Mouse (Mus musculus) neural tube, embryonic 15.5 days (tissue): ENCODE results near the gene Slc35f1. TPM values are rescaled to one million over a fixed set of nuclear protein-coding genes. Genes with fewer than 3 reads are reported as not detected.

Experiments used
- ATAC-seq: fragments of 200-750 bp; cut with Nextera tagmentation; 2 replicates; pipeline ENCODE4 v1.8.0; 2017; ENCODE audit warnings: mild to moderate bottlenecking, moderate TSS enrichment, moderate library complexity; ENCODE audit not compliant: low FRiP score
- H3K27ac ChIP-seq: fragments of 300-500 bp; sonication (generic); replicated peaks from 2 replicates; pipeline ENCODE4 v1.5.1; 2015; ENCODE audit warnings: mild to moderate bottlenecking, inconsistent platforms
- H3K27me3 ChIP-seq: fragments of 300-500 bp; sonication (generic); replicated peaks from 2 replicates; pipeline ENCODE4 v1.6.1; 2015; ENCODE audit warnings: inconsistent platforms
- H3K36me3 ChIP-seq: fragments of 300-500 bp; sonication (generic); 2 replicates; pipeline ENCODE4 v1.6.1; 2015; ENCODE audit warnings: inconsistent platforms
- H3K4me1 ChIP-seq: fragments of 300-500 bp; sonication (generic); 2 replicates; pipeline ENCODE4 v1.6.1; 2015; ENCODE audit warnings: inconsistent platforms
- H3K4me2 ChIP-seq: fragments of 300-500 bp; sonication (generic); 2 replicates; pipeline ENCODE4 v1.6.1; 2015; ENCODE audit warnings: inconsistent platforms, mild to moderate bottlenecking, moderate library complexity
- H3K4me3 ChIP-seq: fragments of 300-500 bp; sonication (generic); replicated peaks from 2 replicates; pipeline ENCODE4 v1.5.1; 2015; ENCODE audit warnings: mild to moderate bottlenecking, inconsistent platforms
- H3K9ac ChIP-seq: fragments of 300-500 bp; sonication (generic); replicated peaks from 2 replicates; pipeline ENCODE4 v1.6.1; 2015; ENCODE audit warnings: mild to moderate bottlenecking, inconsistent platforms
- H3K9me3 ChIP-seq: fragments of 300-500 bp; sonication (generic); replicated peaks from 2 replicates; pipeline ENCODE4 v1.6.1; 2016; ENCODE audit warnings: inconsistent platforms
- WGBS: fragments of 180-500 bp; shearing (Covaris S2); methylation state at CpG from one replicate; pipeline ENCODE4 v1.1.7; 2015; ENCODE audit warnings: mixed read lengths; 5-methylcytosine and 5-hydroxymethylcytosine counted together
- polyA plus RNA-seq: library from polyadenylated mRNA; unstranded; fragments of >200 nt; fragmentation: Nextera tagmentation; extraction: Ambion mirVana; gene quantifications from 2 replicates; pipeline ENCODE4 v1.2.1, GENCODE M21; 2015

The Slc35f1 gene
- polyA plus RNA-seq, 1 experiment from 2014 or later: 36.0 TPM

DNA sequence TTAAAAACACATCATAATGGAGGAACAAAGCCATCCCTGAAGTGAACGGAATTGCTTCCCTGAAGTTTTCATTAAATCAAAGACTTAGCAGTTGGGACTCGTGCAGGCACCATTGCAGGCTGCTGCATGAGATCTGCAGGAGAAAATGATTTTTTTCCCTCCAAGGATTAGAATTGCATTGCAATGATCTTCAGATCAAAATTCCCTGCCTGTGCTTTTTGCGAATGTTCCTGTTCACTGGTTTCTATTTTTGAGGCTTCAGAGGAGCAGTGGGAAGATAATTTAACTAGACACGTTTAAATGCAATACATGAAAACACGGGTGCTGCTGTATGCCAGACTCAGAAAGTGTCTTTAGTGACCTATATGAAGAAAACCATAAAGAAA, 250.5 kb downstream of the Slc35f1 start:
- 39% methylated on average over 5 of the region's 5 CpGs for WGBS
- no peak overlapping the region for H3K9ac ChIP-seq
- peak; percentile 83 for ATAC-seq

DNA sequence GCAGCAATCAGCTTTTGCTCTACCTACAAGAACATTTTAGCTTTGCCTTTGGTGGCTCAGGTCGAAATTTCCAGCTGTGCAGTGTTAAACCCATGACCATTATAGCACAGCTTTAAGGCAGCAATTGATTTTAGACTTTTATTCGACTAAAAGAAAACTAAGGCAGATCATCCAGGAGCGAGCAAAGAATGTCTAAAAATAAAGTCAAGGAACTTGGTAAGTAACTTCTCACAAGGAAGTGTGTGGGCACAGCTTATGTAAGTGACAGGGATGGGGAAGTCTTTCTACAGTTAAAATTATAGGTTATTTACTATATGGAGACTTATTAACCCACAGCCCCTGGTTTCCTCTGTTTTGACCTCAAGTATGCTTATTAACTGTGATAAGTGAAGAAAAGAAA, 262.2 kb downstream of the Slc35f1 start:
- Histone ChIP-seq H3K9me3 (no peaks in the 10 kb centered on the region), H3K9ac (no peak overlapping the region), H3K36me3 (no peaks in the 10 kb centered on the region), H3K27me3 (no peaks in the 10 kb centered on the region), H3K4me2 (no peak overlapping the region), H3K4me1 (no peaks in the 10 kb centered on the region), H3K27ac (no peak overlapping the region), H3K4me3 (no peak overlapping the region)
- ATAC-seq: no peak
- 79% methylated on average over 3 of the region's 3 CpGs for WGBS

More for the DNA sequence above, 250.5 kb downstream of the Slc35f1 start:
- H3K9me3 ChIP-seq: no peaks in the 10 kb centered on the region
- H3K36me3 ChIP-seq: no peaks in the 10 kb centered on the region
- peak overlapping the region; percentile 63 for H3K27ac ChIP-seq
- 0 out of 2 replicates have a peak overlapping the region, but pooled peaks have one; percentile 13 for H3K4me2 ChIP-seq
- H3K4me1 ChIP-seq: peaks cover 10% of the 10 kb centered on the region; the same call in 1 of the 2 replicates
- H3K4me3 ChIP-seq: no peak overlapping the region
- no peaks in the 10 kb centered on the region for H3K27me3 ChIP-seq

DNA sequence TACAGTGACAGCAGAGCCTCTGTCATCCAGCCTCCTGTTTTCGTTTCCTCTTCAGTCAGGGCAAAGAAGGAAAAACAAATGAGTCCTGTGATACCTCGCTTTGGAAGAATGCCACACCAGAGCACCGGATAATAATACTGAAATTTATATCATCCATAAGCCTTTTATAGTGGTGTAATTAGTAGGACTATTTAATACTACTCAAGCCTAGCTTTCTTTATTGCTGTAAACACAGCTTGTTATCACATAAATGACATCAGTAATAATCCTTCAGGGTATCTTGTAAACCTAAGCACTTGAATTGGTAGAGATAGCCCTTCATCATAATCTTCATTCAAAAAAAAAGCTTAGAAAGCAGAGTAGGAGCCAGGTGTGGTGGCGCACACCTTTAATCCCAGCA, 266.4 kb downstream of the Slc35f1 start:
- ATAC-seq: peak; percentile 47; the same call in 1 of the 2 replicates

DNA sequence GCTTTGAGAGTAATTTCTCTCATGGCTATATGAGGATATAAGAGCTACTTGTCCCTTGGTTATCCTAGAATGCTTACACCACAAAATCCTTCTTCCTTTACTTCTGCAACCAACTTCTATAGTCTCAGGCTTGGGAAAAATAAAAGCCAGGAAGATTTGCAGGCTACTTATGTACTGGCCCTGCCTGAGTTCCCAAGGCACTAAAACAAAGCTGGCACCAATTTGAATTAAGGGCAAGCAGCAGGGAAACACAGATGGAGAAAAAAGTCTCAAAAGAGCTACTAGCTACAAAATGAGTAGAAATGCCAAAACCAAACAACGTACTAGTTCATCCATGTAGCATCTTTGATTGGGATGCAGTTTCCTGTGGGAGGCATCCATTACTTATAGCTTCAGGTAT, 288.9 kb downstream of the Slc35f1 start:
- no peak overlapping the region for H3K4me3 ChIP-seq
- H3K27me3 ChIP-seq: no peaks in the 10 kb centered on the region
- no peaks in the 10 kb centered on the region for H3K4me1 ChIP-seq
- no peak overlapping the region for H3K27ac ChIP-seq
- ATAC-seq: no peak; the same call in 1 of the 2 replicates
- H3K36me3 ChIP-seq: no peaks in the 10 kb centered on the region
- no peak overlapping the region for H3K9ac ChIP-seq
- WGBS: 52% methylated on average over 1 of the region's 1 CpGs
- H3K9me3 ChIP-seq: no peaks in the 10 kb centered on the region
- H3K4me2 ChIP-seq: no peak overlapping the region

More for the DNA sequence above, 266.4 kb downstream of the Slc35f1 start:
- no peak overlapping the region for H3K4me3 ChIP-seq
- no peaks in the 10 kb centered on the region for H3K4me1 ChIP-seq
- no peak overlapping the region for H3K9ac ChIP-seq
- no peak overlapping the region for H3K4me2 ChIP-seq
- no peak overlapping the region for H3K27ac ChIP-seq
- 40% methylated on average over 4 of the region's 4 CpGs for WGBS
- H3K27me3 ChIP-seq: no peaks in the 10 kb centered on the region
- no peaks in the 10 kb centered on the region for H3K36me3 ChIP-seq
- no peaks in the 10 kb centered on the region for H3K9me3 ChIP-seq

DNA sequence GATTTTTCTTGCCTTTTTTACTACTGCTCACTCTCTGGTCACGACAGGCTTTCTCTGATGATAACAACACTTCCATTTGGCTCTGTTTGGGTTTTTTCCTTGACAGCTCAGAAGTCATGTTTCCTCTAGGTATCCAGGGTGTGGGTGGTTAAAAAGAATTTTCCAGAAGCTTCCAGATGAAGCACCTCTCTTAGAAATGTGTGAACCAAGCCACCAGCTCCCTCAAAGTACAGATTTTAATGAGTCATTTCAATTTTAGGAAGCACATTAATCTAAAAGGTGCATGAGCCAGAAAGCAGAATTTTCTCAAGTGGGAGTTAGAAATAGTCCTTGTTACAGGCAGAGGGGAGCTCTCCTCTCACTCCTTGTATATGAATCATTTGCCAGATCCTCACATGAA, 292.5 kb downstream of the Slc35f1 start:
- Histone ChIP-seq H3K4me2 (no peak overlapping the region), H3K9me3 (no peaks in the 10 kb centered on the region), H3K4me3 (no peak overlapping the region), H3K27ac (no peak overlapping the region), H3K36me3 (no peaks in the 10 kb centered on the region), H3K4me1 (no peaks in the 10 kb centered on the region), H3K27me3 (no peaks in the 10 kb centered on the region), H3K9ac (no peak overlapping the region)
- WGBS: 67% methylated on average over 1 of the region's 1 CpGs
- ATAC-seq: no peak

DNA sequence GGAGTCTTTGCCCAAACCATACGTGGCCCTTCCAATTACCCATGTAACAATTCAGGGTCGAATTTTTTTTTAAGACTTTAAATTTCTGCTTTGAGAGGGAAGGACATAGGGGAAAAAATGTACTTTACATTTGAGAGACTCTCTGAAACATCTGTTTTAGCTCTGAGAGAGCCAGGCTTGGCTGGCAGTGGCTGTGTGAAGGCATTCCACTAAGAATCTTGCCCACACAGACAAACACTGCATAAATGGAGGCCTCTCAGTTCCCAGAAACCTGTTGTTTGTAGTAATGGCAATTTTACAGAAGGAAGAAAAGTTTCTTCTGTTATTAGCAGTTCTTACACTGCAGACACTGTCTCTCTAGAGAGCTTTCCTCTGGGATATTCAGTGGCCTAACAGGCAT, 301.9 kb downstream of the Slc35f1 start:
- Histone ChIP-seq H3K4me3 (no peak overlapping the region), H3K27me3 (no peaks in the 10 kb centered on the region), H3K9ac (no peak overlapping the region), H3K4me1 (no peaks in the 10 kb centered on the region), H3K9me3 (no peaks in the 10 kb centered on the region), H3K27ac (0 out of 2 replicates have a peak overlapping the region, but pooled peaks have one; percentile 23), H3K4me2 (no peak overlapping the region), H3K36me3 (no peaks in the 10 kb centered on the region)
- no peak for ATAC-seq
- WGBS: 70% methylated on average over 2 of the region's 2 CpGs

DNA sequence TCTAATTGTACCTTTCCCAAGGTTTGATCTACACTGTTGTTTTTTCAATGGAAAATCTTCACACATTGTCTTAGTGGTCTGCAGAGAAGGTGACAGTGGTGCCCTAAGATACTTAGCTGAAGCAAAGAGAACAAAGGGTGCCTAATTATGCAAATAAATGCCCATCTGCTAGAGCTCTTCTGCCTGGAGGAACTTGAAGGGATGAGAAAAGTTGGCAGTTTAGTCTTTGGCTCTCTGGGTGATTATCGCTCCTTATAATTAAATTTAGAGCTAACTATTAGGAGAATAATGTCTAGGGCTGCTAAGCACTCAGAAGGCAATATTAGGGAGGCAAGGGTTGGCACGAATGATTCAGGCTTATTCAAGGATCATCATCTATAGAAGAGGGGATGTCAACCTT, 306.6 kb downstream of the Slc35f1 start:
- H3K27ac ChIP-seq: no peak overlapping the region
- no peaks in the 10 kb centered on the region for H3K4me1 ChIP-seq
- H3K4me3 ChIP-seq: no peak overlapping the region
- H3K9ac ChIP-seq: no peak overlapping the region
- H3K27me3 ChIP-seq: no peaks in the 10 kb centered on the region
- H3K9me3 ChIP-seq: no peaks in the 10 kb centered on the region
- ATAC-seq: no peak
- H3K36me3 ChIP-seq: no peaks in the 10 kb centered on the region
- H3K4me2 ChIP-seq: no peak overlapping the region
- WGBS: 60% methylated on average over 2 of the region's 2 CpGs

DNA sequence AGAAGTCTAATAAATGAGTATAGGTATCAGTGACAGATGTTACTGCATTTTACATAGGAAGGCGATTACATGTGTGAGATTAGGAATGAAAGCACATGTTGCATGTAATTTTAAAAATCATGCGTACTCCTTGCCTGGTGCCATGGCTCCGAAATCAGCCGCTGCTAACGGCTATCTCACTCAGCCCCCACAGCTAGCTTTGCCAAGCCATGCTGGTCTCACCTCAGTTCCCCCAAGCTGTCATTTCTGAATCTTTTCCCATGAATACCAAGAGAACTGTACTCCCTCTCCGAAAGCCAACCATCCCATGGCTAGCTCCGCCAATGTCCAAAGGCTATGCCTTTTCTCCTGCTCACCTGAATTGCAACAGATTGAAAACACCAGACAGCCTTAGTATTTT, 310.8 kb downstream of the Slc35f1 start:
- no peaks in the 10 kb centered on the region for H3K36me3 ChIP-seq
- 95% methylated on average over 7 of the region's 7 CpGs for WGBS
- H3K9me3 ChIP-seq: no peaks in the 10 kb centered on the region
- H3K27me3 ChIP-seq: no peaks in the 10 kb centered on the region
- no peak overlapping the region for H3K27ac ChIP-seq
- ATAC-seq: no peak
- no peak overlapping the region for H3K4me3 ChIP-seq
- H3K9ac ChIP-seq: no peak overlapping the region
- no peak overlapping the region for H3K4me2 ChIP-seq
- 0 out of 2 replicates have a peak, but pooled peaks cover under 1% of the 10 kb centered on the region for H3K4me1 ChIP-seq

DNA sequence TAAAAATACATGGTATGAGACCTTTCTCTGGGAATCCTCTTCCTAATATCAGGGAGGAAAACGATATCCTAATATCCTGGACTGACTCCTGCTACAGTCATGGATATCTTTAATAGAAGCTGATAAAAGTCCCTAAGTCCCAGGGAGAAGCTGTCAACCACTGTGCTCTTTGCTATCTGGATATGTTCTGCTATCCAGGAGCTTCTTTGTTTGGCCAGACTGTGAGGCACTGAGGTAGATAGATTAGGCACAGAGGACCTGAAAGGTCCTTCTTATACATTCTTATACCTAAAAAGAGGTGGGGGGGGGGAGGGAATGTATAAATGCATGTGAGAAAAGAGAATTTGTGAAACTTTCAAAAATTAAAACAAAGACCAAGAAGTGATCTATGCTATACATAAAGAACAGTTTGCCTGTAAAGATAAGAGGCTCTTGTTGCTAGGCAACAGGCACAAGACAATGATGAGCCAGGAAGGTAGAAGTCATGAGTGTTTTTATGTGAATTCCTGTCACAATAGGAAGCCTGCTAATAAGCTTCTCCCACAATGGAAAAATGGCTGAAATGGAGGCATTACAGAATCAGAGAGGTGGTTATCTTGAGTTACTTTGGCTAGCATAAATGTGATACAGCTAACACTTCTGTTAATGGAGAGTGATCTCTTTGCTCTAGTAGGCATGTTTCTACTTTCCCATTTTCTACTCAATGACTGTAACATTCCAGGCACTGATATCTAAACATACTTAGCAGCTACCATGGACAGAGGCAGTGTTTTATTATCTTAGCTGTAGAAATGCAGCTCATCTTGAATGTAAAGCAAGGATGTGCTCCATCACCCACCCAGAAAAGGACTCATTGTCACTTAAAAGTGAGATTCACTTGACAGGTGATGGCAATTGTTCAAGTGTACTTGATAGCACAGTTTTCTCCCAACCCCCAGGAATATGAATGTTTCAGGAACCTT, 316.2 kb downstream of the Slc35f1 start:
- H3K36me3 ChIP-seq: no peaks in the 10 kb centered on the region
- ATAC-seq: peak; percentile 81
- H3K27me3 ChIP-seq: no peaks in the 10 kb centered on the region
- H3K4me1 ChIP-seq: 0 out of 2 replicates have a peak, but pooled peaks cover 6% of the 10 kb centered on the region
- H3K27ac ChIP-seq: peak overlapping the region; percentile 42; the same call in 1 of the 2 replicates
- H3K9ac ChIP-seq: no peak overlapping the region
- H3K4me3 ChIP-seq: no peak overlapping the region
- no peak overlapping the region for H3K4me2 ChIP-seq
- H3K9me3 ChIP-seq: no peaks in the 10 kb centered on the region
- 74% methylated on average over 1 of the region's 1 CpGs for WGBS

DNA sequence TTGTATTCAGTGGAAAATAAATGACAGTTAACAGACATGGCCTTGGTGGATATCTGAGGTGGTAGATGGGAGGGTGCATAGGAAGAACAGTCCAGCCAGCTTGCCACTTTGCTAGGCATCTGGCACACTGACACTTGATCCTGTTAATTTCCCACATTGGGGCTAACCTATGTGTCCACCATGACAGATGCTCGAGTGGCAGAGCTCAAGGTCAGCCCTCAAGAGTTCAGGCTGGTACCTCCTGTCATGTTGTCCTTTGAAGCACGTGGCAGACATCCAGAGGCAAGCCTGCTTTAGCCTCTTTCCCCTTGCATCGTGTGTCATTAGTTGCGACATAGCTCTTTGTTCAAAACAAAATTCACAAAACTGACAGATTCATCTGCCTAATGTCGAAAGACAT, 323.5 kb downstream of the Slc35f1 start:
- WGBS: 73% methylated on average over 5 of the region's 5 CpGs
- no peak for ATAC-seq
- H3K27ac ChIP-seq: no peak overlapping the region

DNA sequence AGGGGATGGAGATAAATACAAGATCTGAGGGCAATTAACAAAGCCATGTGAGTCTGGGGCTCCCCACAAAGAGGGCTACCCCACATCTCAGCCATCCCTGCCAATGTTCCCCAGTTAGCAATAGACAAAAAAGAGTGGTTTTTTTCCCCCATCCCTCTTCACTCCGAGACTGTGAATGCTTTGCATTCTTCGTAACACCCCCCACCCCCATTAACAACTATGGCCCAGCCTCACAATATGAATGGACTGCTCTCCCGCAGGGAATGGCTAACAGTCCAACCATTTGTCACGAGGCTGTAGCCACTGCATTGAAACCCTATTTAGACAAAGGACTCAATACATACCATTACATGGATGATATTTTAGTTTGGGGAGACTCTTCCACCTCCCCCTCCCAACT, 338.1 kb downstream of the Slc35f1 start:
- Histone ChIP-seq H3K9me3 (no peaks in the 10 kb centered on the region), H3K4me2 (no peak overlapping the region), H3K9ac (no peak overlapping the region), H3K27me3 (no peaks in the 10 kb centered on the region), H3K4me3 (no peak overlapping the region), H3K36me3 (no peaks in the 10 kb centered on the region), H3K27ac (no peak overlapping the region), H3K4me1 (peaks cover 4% of the 10 kb centered on the region; the same call in 1 of the 2 replicates)
- 15% methylated on average over 4 of the region's 4 CpGs for WGBS
- no peak for ATAC-seq

More for the DNA sequence above, 323.5 kb downstream of the Slc35f1 start:
- no peaks in the 10 kb centered on the region for H3K36me3 ChIP-seq
- H3K27me3 ChIP-seq: no peaks in the 10 kb centered on the region
- H3K4me2 ChIP-seq: no peak overlapping the region
- no peaks in the 10 kb centered on the region for H3K9me3 ChIP-seq
- H3K4me3 ChIP-seq: no peak overlapping the region
- no peak overlapping the region for H3K9ac ChIP-seq
- H3K4me1 ChIP-seq: no peaks in the 10 kb centered on the region

DNA sequence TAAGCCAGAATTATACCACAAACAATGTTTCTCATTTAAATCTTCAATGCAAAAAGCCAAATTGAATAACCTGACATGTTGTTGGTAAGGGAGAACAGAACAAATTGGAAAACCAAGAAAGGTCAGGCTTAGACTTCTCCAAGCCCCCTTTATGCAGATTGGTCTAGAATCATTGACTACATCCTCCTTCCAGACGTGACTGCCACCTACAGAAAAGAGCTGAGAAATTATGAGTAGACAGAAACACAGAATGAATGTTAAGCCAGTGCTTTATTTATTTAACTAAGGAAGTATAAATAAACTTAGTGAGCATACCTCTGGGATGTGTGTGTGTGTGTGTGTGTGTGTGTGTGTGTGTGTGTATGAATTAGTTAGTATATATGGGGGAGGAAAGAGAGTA, 344.9 kb downstream of the Slc35f1 start:
- WGBS: 27% methylated on average over 1 of the region's 1 CpGs
- no peaks in the 10 kb centered on the region for H3K9me3 ChIP-seq
- ATAC-seq: no peak
- H3K9ac ChIP-seq: no peak overlapping the region
- H3K27me3 ChIP-seq: no peaks in the 10 kb centered on the region
- H3K4me2 ChIP-seq: no peak overlapping the region
- H3K27ac ChIP-seq: no peak overlapping the region
- H3K4me1 ChIP-seq: peaks cover 2% of the 10 kb centered on the region; the same call in 1 of the 2 replicates
- H3K4me3 ChIP-seq: no peak overlapping the region
- no peaks in the 10 kb centered on the region for H3K36me3 ChIP-seq
